Mouse (Mus musculus): ENCODE results near the gene Kdm6a. TPM values are rescaled to one million over a fixed set of nuclear protein-coding genes. Genes with fewer than 3 reads are reported as not detected.

The Kdm6a gene
- polyA plus RNA-seq (2014; fragmentation: Nextera tagmentation; extraction: Ambion mirVana): 34.7 and 41.8 TPM in 2 replicates

- H3K27me3 ChIP-seq (ENCODE audit: control insufficient read depth, insufficient read depth, low read length): no peaks in the 10 kb centered on the region
- no peaks in the 10 kb centered on the region for H3K9me3 ChIP-seq (ENCODE audit: control insufficient read depth, low read length)
- peak within 1 kb of the TSS; percentile 61 for H3K4me2 ChIP-seq
- peak within 1 kb of the TSS; percentile 82 for H3K4me3 ChIP-seq (ENCODE audit: low read depth, low read length)
- peak; percentile 97 for DNase-seq (ENCODE audit: low spot score, missing footprints)
- peak within 1 kb of the TSS; percentile 90 for H3K27ac ChIP-seq (ENCODE audit: low read depth, low read length)
- peak; percentile 99 for ATAC-seq (ENCODE audit: low FRiP score)
- no peaks in the 10 kb centered on the region for H3K4me1 ChIP-seq (ENCODE audit: control insufficient read depth, insufficient read depth, low read length)
- WGBS: under 1% methylated on average over 36 of the region's 50 CpGs
- H3K36me3 ChIP-seq (ENCODE audit: control insufficient read depth, insufficient read depth, low read length): no peaks in the 10 kb centered on the region
- H3K9ac ChIP-seq (ENCODE audit: low read length): peak within 1 kb of the TSS; percentile 91
These were observed at the start of gene Kdm6a for GRCm38 (mm10) chrX:18162192-18162857. Kdm6a (plus strand) TSS chrX:18162575.

DNA sequence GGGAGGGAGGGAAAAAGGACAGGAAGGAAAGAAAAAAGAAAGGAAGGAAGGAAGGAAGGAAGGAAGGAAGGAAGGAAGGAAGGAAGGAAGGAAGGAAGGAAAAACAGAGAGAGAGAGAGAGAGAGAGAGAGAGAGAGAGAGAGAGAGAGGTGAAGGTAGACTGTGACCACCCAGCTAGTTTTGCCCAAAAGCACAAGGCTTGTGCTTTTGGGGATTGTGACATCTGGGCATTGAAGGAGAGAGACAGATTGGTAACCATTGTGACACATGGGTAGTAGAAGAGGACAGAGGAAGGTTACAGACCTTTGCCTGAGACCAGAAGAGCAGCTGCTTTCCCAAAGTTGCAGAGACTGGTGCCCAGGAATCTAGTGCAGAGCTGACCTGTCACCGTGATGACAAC is 16.8 kb upstream of the Kdm6a start, which contains the start of gene Dusp21:
TSS of gene Dusp21 (plus strand) at position 301 of the 400 bp plus-strand sequence.
- Histone ChIP-seq H3K4me2 (no peak within 1 kb of the TSS), H3K9me3 (ENCODE audit: control insufficient read depth, low read length) (no peaks in the 10 kb centered on the region), H3K4me1 (ENCODE audit: control insufficient read depth, insufficient read depth, low read length) (no peaks in the 10 kb centered on the region), H3K4me3 (ENCODE audit: low read depth, low read length) (no peak within 1 kb of the TSS), H3K27me3 (ENCODE audit: control insufficient read depth, insufficient read depth, low read length) (no peaks in the 10 kb centered on the region), H3K27ac (ENCODE audit: low read depth, low read length) (no peak within 1 kb of the TSS), H3K36me3 (ENCODE audit: control insufficient read depth, insufficient read depth, low read length) (no peaks in the 10 kb centered on the region), H3K9ac (ENCODE audit: low read length) (no peak within 1 kb of the TSS)
- 88% methylated on average over 1 of the region's 1 CpGs for WGBS
- DNase-seq (ENCODE audit: low spot score, missing footprints) (no peak), ATAC-seq (ENCODE audit: low FRiP score) (no peak)

- Histone ChIP-seq H3K27ac (ENCODE audit: low read depth, low read length) (no peak overlapping the region), H3K4me1 (ENCODE audit: control insufficient read depth, insufficient read depth, low read length) (no peaks in the 10 kb centered on the region), H3K36me3 (ENCODE audit: control insufficient read depth, insufficient read depth, low read length) (no peaks in the 10 kb centered on the region), H3K4me2 (peak overlapping the region; percentile 61; the same call in 1 of the 2 replicates), H3K9me3 (ENCODE audit: control insufficient read depth, low read length) (no peaks in the 10 kb centered on the region), H3K27me3 (ENCODE audit: control insufficient read depth, insufficient read depth, low read length) (no peaks in the 10 kb centered on the region), H3K4me3 (ENCODE audit: low read depth, low read length) (no peak overlapping the region), H3K9ac (ENCODE audit: low read length) (no peak overlapping the region; the same call in 1 of the 2 replicates)
- no peak for DNase-seq (ENCODE audit: low spot score, missing footprints)
- WGBS: 56% methylated on average over 4 of the region's 4 CpGs
- no peak for ATAC-seq (ENCODE audit: low FRiP score)
These were observed 1.5 kb upstream of the Kdm6a start for GRCm38 (mm10) chrX:18160734-18161442.

DNA sequence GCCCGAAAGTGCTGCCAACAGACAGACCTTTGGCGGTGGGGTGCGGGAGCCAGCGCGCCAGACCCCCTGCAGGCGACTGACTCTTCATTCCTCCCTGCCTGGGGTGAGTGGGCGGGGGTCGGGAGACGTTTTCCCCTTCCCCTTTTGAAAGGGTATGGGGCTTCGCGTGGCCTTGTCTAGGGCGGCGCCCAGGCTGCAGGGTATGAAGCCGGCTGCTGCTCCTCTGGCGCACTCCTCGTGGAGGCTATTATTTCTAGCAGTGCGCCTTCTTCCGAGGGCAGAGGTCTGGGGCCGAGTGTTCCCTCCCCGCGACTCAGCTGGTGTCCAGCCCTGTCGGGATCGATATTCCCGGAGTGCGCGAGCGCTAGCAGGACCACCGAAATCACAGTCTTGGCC is 581 bp upstream of the Kdm6a start:
- Histone ChIP-seq H3K27ac (ENCODE audit: low read depth, low read length) (peak overlapping the region; percentile 90), H3K4me3 (ENCODE audit: low read depth, low read length) (peak overlapping the region; percentile 82), H3K27me3 (ENCODE audit: control insufficient read depth, insufficient read depth, low read length) (no peaks in the 10 kb centered on the region), H3K4me2 (peak overlapping the region; percentile 61), H3K4me1 (ENCODE audit: control insufficient read depth, insufficient read depth, low read length) (no peaks in the 10 kb centered on the region), H3K36me3 (ENCODE audit: control insufficient read depth, insufficient read depth, low read length) (no peaks in the 10 kb centered on the region), H3K9me3 (ENCODE audit: control insufficient read depth, low read length) (no peaks in the 10 kb centered on the region), H3K9ac (ENCODE audit: low read length) (peak overlapping the region; percentile 67)
- WGBS: 0% methylated on average over 28 of the region's 28 CpGs
- no peak; the same call in 1 of the 2 replicates for ATAC-seq (ENCODE audit: low FRiP score)
- no peak for DNase-seq (ENCODE audit: low spot score, missing footprints)

DNA sequence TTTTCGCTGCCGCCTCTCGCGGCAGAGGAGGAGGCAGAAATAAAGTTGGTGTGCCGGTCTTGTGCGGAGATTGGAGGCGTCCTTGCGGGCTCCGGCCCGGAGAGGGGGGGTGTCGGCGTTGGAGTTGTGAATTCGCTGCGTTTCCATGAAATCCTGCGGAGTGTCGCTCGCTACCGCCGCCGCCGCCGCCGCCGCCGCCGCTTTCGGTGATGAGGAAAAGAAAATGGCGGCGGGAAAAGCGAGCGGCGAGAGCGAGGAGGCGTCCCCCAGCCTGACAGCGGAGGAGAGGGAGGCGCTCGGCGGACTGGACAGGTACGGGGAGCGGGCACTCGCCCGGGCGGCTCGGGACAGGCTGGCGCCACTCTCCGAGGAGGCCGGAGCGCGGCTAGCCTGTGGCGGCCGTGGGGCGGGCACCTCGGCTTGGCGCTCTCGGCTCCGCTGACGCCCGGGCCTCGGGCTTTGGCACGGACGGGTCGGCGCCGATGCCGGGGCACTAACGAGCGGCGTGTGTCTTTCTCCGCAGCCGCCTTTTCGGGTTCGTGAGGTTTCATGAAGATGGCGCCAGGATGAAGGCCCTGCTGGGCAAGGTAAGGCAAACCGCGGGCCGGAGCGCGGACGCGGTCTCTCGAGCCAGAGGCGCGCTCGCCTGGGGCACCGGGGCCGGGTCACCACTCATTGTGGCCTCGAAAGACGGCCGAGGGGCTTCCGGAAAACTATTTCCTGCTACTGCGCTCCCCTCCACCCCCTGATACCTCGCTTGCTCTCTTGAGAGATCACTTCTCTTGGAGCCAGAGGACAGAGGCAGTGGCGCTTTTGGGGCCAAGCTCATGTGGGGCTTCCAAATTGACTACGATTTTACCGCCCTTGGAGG is 721 bp downstream of the Kdm6a start:
- Histone ChIP-seq H3K4me2 (peak overlapping the region; percentile 50), H3K27ac (ENCODE audit: low read depth, low read length) (peak overlapping the region; percentile 90), H3K4me3 (ENCODE audit: low read depth, low read length) (peak overlapping the region; percentile 82), H3K9ac (ENCODE audit: low read length) (peak overlapping the region; percentile 91), H3K36me3 (ENCODE audit: control insufficient read depth, insufficient read depth, low read length) (no peaks in the 10 kb centered on the region), H3K4me1 (ENCODE audit: control insufficient read depth, insufficient read depth, low read length) (no peaks in the 10 kb centered on the region), H3K27me3 (ENCODE audit: control insufficient read depth, insufficient read depth, low read length) (no peaks in the 10 kb centered on the region), H3K9me3 (ENCODE audit: control insufficient read depth, low read length) (no peaks in the 10 kb centered on the region)
- peak; percentile 94 for DNase-seq (ENCODE audit: low spot score, missing footprints)
- WGBS: under 1% methylated on average over 75 of the region's 95 CpGs
- peak; percentile 25 for ATAC-seq (ENCODE audit: low FRiP score)

- Histone ChIP-seq H3K4me2 (peak overlapping the region; percentile 50), H3K27me3 (ENCODE audit: control insufficient read depth, insufficient read depth, low read length) (no peaks in the 10 kb centered on the region), H3K9me3 (ENCODE audit: control insufficient read depth, low read length) (no peaks in the 10 kb centered on the region), H3K4me1 (ENCODE audit: control insufficient read depth, insufficient read depth, low read length) (no peaks in the 10 kb centered on the region), H3K4me3 (ENCODE audit: low read depth, low read length) (peak overlapping the region; percentile 82), H3K27ac (ENCODE audit: low read depth, low read length) (peak overlapping the region; percentile 90), H3K36me3 (ENCODE audit: control insufficient read depth, insufficient read depth, low read length) (no peaks in the 10 kb centered on the region), H3K9ac (ENCODE audit: low read length) (peak overlapping the region; percentile 91)
- peak; percentile 91 for DNase-seq (ENCODE audit: low spot score, missing footprints)
- no peak for ATAC-seq (ENCODE audit: low FRiP score)
- 3% methylated on average over 10 of the region's 10 CpGs for WGBS
These were observed 1.7 kb downstream of the Kdm6a start for GRCm38 (mm10) chrX:18163917-18164624.

DNA sequence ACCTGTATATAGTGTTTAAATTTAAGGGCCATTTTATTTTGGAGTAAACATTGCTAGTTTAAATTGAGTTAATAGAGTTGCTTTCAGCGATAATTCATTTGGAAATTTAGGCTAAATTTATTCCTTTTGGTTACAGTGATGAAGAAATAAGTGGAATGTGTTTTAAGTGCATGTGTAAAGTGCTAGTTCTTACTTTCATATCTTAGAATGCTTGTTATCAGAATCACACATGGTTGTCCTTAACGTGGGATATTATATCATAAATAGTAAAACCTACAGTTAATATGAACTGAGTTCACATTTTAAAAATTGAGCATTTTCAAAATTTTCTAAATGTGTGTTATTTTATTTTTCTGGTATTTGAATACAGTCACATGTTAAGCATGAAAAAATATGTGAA is 2.7 kb downstream of the Kdm6a start:
- Histone ChIP-seq H3K27me3 (ENCODE audit: control insufficient read depth, insufficient read depth, low read length) (no peaks in the 10 kb centered on the region), H3K9me3 (ENCODE audit: control insufficient read depth, low read length) (no peaks in the 10 kb centered on the region), H3K9ac (ENCODE audit: low read length) (no peak overlapping the region), H3K4me2 (peak overlapping the region; percentile 50; the same call in 1 of the 2 replicates), H3K4me3 (ENCODE audit: low read depth, low read length) (no peak overlapping the region), H3K27ac (ENCODE audit: low read depth, low read length) (no peak overlapping the region), H3K4me1 (ENCODE audit: control insufficient read depth, insufficient read depth, low read length) (no peaks in the 10 kb centered on the region), H3K36me3 (ENCODE audit: control insufficient read depth, insufficient read depth, low read length) (no peaks in the 10 kb centered on the region)
- 84% methylated on average over 2 of the region's 2 CpGs for WGBS
- ATAC-seq (ENCODE audit: low FRiP score) (no peak), DNase-seq (ENCODE audit: low spot score, missing footprints) (no peak)

GRCm38 (mm10) chrX:18166961-18167360 is 4.6 kb downstream of the Kdm6a start:
- Histone ChIP-seq H3K4me1 (ENCODE audit: control insufficient read depth, insufficient read depth, low read length) (no peaks in the 10 kb centered on the region), H3K9me3 (ENCODE audit: control insufficient read depth, low read length) (no peaks in the 10 kb centered on the region), H3K27ac (ENCODE audit: low read depth, low read length) (no peak overlapping the region), H3K27me3 (ENCODE audit: control insufficient read depth, insufficient read depth, low read length) (no peaks in the 10 kb centered on the region), H3K9ac (ENCODE audit: low read length) (no peak overlapping the region), H3K4me2 (no peak overlapping the region), H3K36me3 (ENCODE audit: control insufficient read depth, insufficient read depth, low read length) (no peaks in the 10 kb centered on the region), H3K4me3 (ENCODE audit: low read depth, low read length) (no peak overlapping the region)
- ATAC-seq (ENCODE audit: low FRiP score) (no peak), DNase-seq (ENCODE audit: low spot score, missing footprints) (no peak)
- 91% methylated on average over 3 of the region's 3 CpGs for WGBS
